Mouse (Mus musculus): ENCODE data around the gene Txndc9. TPM values are rescaled to one million over a fixed set of nuclear protein-coding genes. Genes with fewer than 3 reads are reported as not detected.

Txndc9 gene
- polyA plus RNA-seq (2014; fragmentation: Illumina TruSeq; extraction: RNeasy Lipid Tissue Mini Kit (QIAGEN cat#74804); ENCODE audit: low read depth, low replicate concordance) = 148 TPM

DNA sequence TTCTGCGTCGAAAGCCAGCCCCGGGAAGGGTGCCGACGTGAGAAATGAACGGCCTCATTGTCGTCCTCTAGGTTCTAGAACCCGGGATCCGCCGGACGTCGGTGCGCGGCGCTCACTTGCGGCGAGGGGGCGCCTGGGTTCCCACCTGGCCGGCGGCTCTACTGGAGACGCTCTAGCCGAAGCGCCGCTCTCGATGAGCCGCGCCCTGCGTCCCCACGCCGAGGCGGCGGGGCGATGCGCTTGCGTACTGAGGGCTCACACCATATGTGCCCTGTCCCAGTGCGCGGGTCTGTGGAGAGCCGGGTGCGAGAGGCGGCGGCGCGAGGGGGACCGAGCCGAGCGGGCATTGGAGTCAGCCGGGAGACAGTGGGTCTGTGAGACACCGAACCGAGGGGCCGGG is at the start of gene Txndc9, which contains the start of gene Eif5b:
Gene Txndc9, minus strand, starts transcription at position 27 of the 400 bp plus-strand sequence.
Gene Eif5b, plus strand, starts transcription at position 144 of the 400 bp plus-strand sequence.

DNA sequence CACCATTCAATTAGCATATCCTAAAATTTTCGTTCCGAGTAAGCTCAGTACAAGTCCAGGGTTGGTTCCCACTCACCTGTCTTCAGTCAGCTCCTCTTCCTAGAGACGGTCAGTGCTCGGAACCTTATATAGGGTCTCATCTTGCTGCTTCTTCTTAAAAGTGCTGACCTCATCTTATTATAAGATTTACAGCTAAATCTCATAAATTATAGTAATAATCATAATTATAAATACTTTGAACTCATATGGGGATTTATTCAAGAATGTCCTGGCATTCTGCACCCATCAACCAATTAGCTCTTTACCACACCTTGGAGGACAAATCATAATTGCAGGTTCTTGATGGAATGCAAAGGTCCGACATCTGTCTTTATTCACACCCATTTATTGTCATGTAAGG is 40.0 kb downstream of the Txndc9 start, which contains the start of gene Lyg1:
Gene Lyg1, minus strand, starts transcription at position 101 of the 400 bp plus-strand sequence.

Other genes with a start within 250 kb of the Txndc9 start
- gene Tsga10, start 131.5 kb downstream of the Txndc9 start, polyA plus RNA-seq (2014; fragmentation: Illumina TruSeq; extraction: RNeasy Lipid Tissue Mini Kit (QIAGEN cat#74804); ENCODE audit: low read depth, low replicate concordance) = 13.2 TPM
- 8.5 TPM for gene Lipt1, start 126.2 kb downstream of the Txndc9 start, polyA plus RNA-seq (2014; fragmentation: Illumina TruSeq; extraction: RNeasy Lipid Tissue Mini Kit (QIAGEN cat#74804); ENCODE audit: low read depth, low replicate concordance)
- gene Mitd1, start 107.5 kb downstream of the Txndc9 start, polyA plus RNA-seq (2014; fragmentation: Illumina TruSeq; extraction: RNeasy Lipid Tissue Mini Kit (QIAGEN cat#74804); ENCODE audit: low read depth, low replicate concordance) = 33.5 TPM
- gene Mrpl30, start 107.4 kb downstream of the Txndc9 start, polyA plus RNA-seq (2014; fragmentation: Illumina TruSeq; extraction: RNeasy Lipid Tissue Mini Kit (QIAGEN cat#74804); ENCODE audit: low read depth, low replicate concordance) = 332 TPM
- not detected for gene Lyg2, start 81.4 kb downstream of the Txndc9 start, polyA plus RNA-seq (2014; fragmentation: Illumina TruSeq; extraction: RNeasy Lipid Tissue Mini Kit (QIAGEN cat#74804); ENCODE audit: low read depth, low replicate concordance)
- not detected for gene Lyg1, start 40.1 kb downstream of the Txndc9 start, polyA plus RNA-seq (2014; fragmentation: Illumina TruSeq; extraction: RNeasy Lipid Tissue Mini Kit (QIAGEN cat#74804); ENCODE audit: low read depth, low replicate concordance)
- gene Eif5b, start 117 bp upstream of the Txndc9 start, polyA plus RNA-seq (2014; fragmentation: Illumina TruSeq; extraction: RNeasy Lipid Tissue Mini Kit (QIAGEN cat#74804); ENCODE audit: low read depth, low replicate concordance) = 83.0 TPM
- gene Rev1, start 131.9 kb upstream of the Txndc9 start, polyA plus RNA-seq (2014; fragmentation: Illumina TruSeq; extraction: RNeasy Lipid Tissue Mini Kit (QIAGEN cat#74804); ENCODE audit: low read depth, low replicate concordance) = 14.5 TPM

Measured in kidney, adult 10 weeks (tissue).